Mouse (Mus musculus): ENCODE data around the gene Galnt10.
A peak's percentile ranks its signal among the peaks of the same experiment; 100 is the strongest.

DNA sequence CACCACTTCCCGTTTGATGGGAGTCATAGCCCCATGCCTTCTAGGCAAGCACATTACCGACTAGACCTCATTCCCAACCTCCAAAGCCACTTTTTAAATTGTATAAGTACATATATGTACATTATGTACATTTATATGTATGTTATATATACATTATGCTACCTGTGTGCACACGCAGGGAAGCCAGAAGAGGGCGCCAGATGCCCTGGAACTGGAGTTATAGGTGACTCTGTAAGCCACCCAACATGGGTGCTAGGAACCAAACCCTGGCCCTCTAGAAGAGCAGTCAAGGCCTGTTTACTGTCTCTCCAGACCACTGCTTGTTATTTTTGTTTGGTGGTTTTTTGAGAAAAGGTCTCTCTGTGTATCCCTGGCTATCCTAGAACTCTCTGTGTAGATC lies 172.9 kb downstream of the Galnt10 start:
- no peak for TF ChIP-seq ZNF384 (IDR thresholded peaks at IDR 0.05; ENCODE audit: low read depth, low read length)
- TF ChIP-seq CTCF (conservative IDR thresholded peaks at IDR 0.05 in 1 of 2, IDR thresholded peaks at IDR 0.05 in 1 of 2; ENCODE audit: low read depth in 2 of 2, low read length in 2 of 2), result peak in 1 of 2 experiments; percentile 43; a peak in 2 of 4 replicates
- TF ChIP-seq E2F4 (IDR thresholded peaks at IDR 0.05; ENCODE audit: insufficient replicate concordance, low read depth, low read length), result no peak
- no peak for TF ChIP-seq POLR2A (IDR thresholded peaks at IDR 0.05; ENCODE audit: low read depth, low read length)
- no peak for TF ChIP-seq MAFK (IDR thresholded peaks at IDR 0.05; ENCODE audit: insufficient replicate concordance, low read length)
